ENCODE assay signal across 24 mouse cellular contexts in the genomic region with DNA sequence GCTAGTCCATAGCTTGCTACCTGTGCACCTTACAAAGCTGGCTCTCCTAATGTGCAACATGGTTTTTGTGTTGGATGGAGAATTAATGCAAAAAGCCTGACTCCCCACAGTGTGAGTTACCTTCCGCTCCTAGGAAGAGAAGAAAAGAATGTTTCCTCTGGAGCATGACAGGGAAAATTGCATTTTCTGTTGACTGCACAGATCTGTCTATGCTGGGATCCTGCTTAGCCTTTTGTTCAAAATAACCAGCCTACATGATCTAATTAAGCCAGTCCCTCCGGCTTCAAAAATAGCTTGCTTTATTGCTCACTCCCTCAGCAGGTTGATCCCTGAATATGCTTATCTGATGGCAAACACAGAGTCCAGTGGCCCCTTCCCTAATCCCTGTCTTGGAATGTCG. TPM values are rescaled to one million over a fixed set of nuclear protein-coding genes. Genes with fewer than 3 reads are reported as not detected.
A peak's percentile ranks its signal among the peaks of the same experiment; 100 is the strongest.
DNase-seq lines count a peak whose midpoint lies in the region; ATAC-seq and TF ChIP-seq lines count a peak whose summit lies in the region.
"Had no signal": no experiment of that assay in that cellular context is flagged by ENCODE, and none has a peak within 500 bp of the region (broad histone marks: within the 10 kb centered on the region; RNA-seq: fewer than 3 reads in every experiment).

No protein-coding gene starts in this region.

- WGBS in hindbrain, embryonic 12.5 days: 45% methylated on average over 3 of the region's 3 CpGs
- WGBS in hindbrain, embryonic 11.5 days: 63% methylated on average over 3 of the region's 3 CpGs
- 8% methylated on average over 3 of the region's 3 CpGs for WGBS in midbrain, postnatal 0 days

- DNase-seq in hindbrain, embryonic 11.5 days (ENCODE audit: low spot score): no peak
- peak; percentile 80 for DNase-seq in Muller cell, postnatal 12 days (ENCODE audit: inconsistent ontology term)
- DNase-seq in brain, embryonic 14.5 days (ENCODE audit: low read depth): peak; percentile 59
- DNase-seq in midbrain, postnatal 0 days (ENCODE audit: low spot score): peak; percentile 39
- DNase-seq in cerebellum, postnatal 4 days (ENCODE audit: low spot score in 2 of 2): no peak
- no peak for DNase-seq in left cerebral cortex, postnatal 14 days (ENCODE audit: low spot score in 2 of 2)
- DNase-seq: cerebellum, postnatal 10 days; embryo, embryonic 11 days; gastrocnemius, postnatal 36 days; heart, postnatal 10 days; kidney, adult 8-10 months; kidney, postnatal 25 days; layer of hippocampus, adult 9-11 months; lung, adult 18-20 months; lung, postnatal 14 days; right cerebral cortex, postnatal 4 days had no signal

- peak overlapping the region; percentile 40; the same call in 1 of the 2 replicates for H3K27ac ChIP-seq in hindbrain, embryonic 12.5 days
- H3K27ac ChIP-seq in hindbrain, embryonic 11.5 days (ENCODE audit: low read depth, low read length): no peak overlapping the region
- H3K27ac ChIP-seq in midbrain, postnatal 0 days (ENCODE audit: low read depth, low read length): no peak overlapping the region
- H3K27ac ChIP-seq: forebrain, embryonic 10.5 days; left cerebral cortex, adult 2 months; limb, embryonic 10.5 days; stomach, postnatal 0 days had no signal

- peaks cover 8% of the 10 kb centered on the region for H3K4me1 ChIP-seq in hindbrain, embryonic 12.5 days
- H3K4me1 ChIP-seq in hindbrain, embryonic 11.5 days (replicated peaks; ENCODE audit: control insufficient read depth, insufficient read depth, low read length): no peaks in the 10 kb centered on the region
- H3K4me1 ChIP-seq in midbrain, postnatal 0 days (ENCODE audit: insufficient read depth, low read length): peaks cover 2% of the 10 kb centered on the region; the same call in 1 of the 2 replicates

- TF ChIP-seq CTCF in brain, embryonic 14.5 days (IDR thresholded peaks at IDR 0.05; ENCODE audit: borderline replicate concordance, extremely low read depth, insufficient read depth, insufficient read length): no peak
- no peak for TF ChIP-seq CTCF in midbrain, postnatal 0 days (IDR thresholded peaks at IDR 0.05)

- no peaks in the 10 kb centered on the region for H3K27me3 ChIP-seq in hindbrain, embryonic 12.5 days
- no peaks in the 10 kb centered on the region for H3K27me3 ChIP-seq in hindbrain, embryonic 11.5 days (ENCODE audit: control insufficient read depth, insufficient read depth, low read length)
- H3K27me3 ChIP-seq in midbrain, postnatal 0 days (ENCODE audit: insufficient read depth, low read length): no peaks in the 10 kb centered on the region

- no peak for ATAC-seq in hindbrain, embryonic 12.5 days (ENCODE audit: low FRiP score)
- ATAC-seq in hindbrain, embryonic 11.5 days (ENCODE audit: low FRiP score): no peak
- ATAC-seq in midbrain, postnatal 0 days (ENCODE audit: low FRiP score): no peak

- no peak overlapping the region for H3K9ac ChIP-seq in hindbrain, embryonic 12.5 days
- no peak overlapping the region for H3K9ac ChIP-seq in hindbrain, embryonic 11.5 days (ENCODE audit: low read depth, low read length)
- H3K9ac ChIP-seq in midbrain, postnatal 0 days (replicated peaks; ENCODE audit: low read length, poor library complexity, severe bottlenecking): no peak overlapping the region

- H3K4me3 ChIP-seq in hindbrain, embryonic 12.5 days: no peak overlapping the region
- H3K4me3 ChIP-seq in hindbrain, embryonic 11.5 days (ENCODE audit: low read depth, low read length): no peak overlapping the region
- no peak overlapping the region for H3K4me3 ChIP-seq in midbrain, postnatal 0 days (ENCODE audit: low read depth, low read length)
- H3K4me3 ChIP-seq: forebrain, embryonic 10.5 days; left cerebral cortex, adult 2 months; limb, embryonic 10.5 days had no signal

- H3K4me2 ChIP-seq in hindbrain, embryonic 12.5 days (replicated peaks): no peak overlapping the region
- no peak overlapping the region for H3K4me2 ChIP-seq in hindbrain, embryonic 11.5 days (replicated peaks; ENCODE audit: low read depth, low read length)
- no peak overlapping the region for H3K4me2 ChIP-seq in midbrain, postnatal 0 days (ENCODE audit: low read depth, low read length, poor library complexity, severe bottlenecking)
- H3K4me2 ChIP-seq: heart, embryonic 11.5 days had no signal

- intact Hi-C loops in left cerebral cortex, postnatal 14 days (cut with DNase I): no loop called here

- TF ChIP-seq POLR2A in brain, embryonic 14.5 days (IDR thresholded peaks at IDR 0.05; ENCODE audit: borderline replicate concordance, extremely low read depth, insufficient read depth, insufficient read length, poor library complexity, severe bottlenecking): no peak

- no peaks in the 10 kb centered on the region for H3K9me3 ChIP-seq in hindbrain, embryonic 12.5 days (replicated peaks)
- H3K9me3 ChIP-seq in hindbrain, embryonic 11.5 days (ENCODE audit: control insufficient read depth, low read length): no peaks in the 10 kb centered on the region
- no peaks in the 10 kb centered on the region for H3K9me3 ChIP-seq in midbrain, postnatal 0 days (ENCODE audit: low read length)
- H3K9me3 ChIP-seq: forebrain, embryonic 10.5 days; limb, embryonic 10.5 days had no signal

- H3K36me3 ChIP-seq in hindbrain, embryonic 12.5 days: no peaks in the 10 kb centered on the region
- H3K36me3 ChIP-seq in hindbrain, embryonic 11.5 days (ENCODE audit: control insufficient read depth, insufficient read depth, low read length): no peaks in the 10 kb centered on the region
- H3K36me3 ChIP-seq in midbrain, postnatal 0 days (ENCODE audit: insufficient read depth, low read length): no peaks in the 10 kb centered on the region
- H3K36me3 ChIP-seq: forebrain, embryonic 10.5 days; limb, embryonic 10.5 days had no signal

RNA-seq across cellular contexts. Expression of gene Cdv3, which starts 55.2 kb away (rescaled TPM):
- 101 and 110 TPM in 2 replicates for polyA plus RNA-seq in hindbrain, embryonic 12.5 days (2016; fragmentation: Nextera tagmentation; extraction: Ambion mirVana)
- 105 and 135 TPM in 2 replicates for polyA plus RNA-seq in hindbrain, embryonic 11.5 days (2014; fragmentation: Nextera tagmentation; extraction: Ambion mirVana)
- polyA plus RNA-seq in brain, embryonic 14.5 days (2012; rRNA removed): 56.8 and 85.3 TPM in 2 replicates
- 102 and 128 TPM in 2 replicates for total RNA-seq in midbrain, postnatal 0 days (2014; rRNA removed)
- 84.2 and 87.1 TPM in 2 replicates for polyA plus RNA-seq in midbrain, postnatal 0 days (2015; fragmentation: Nextera tagmentation; extraction: Ambion mirVana)
- 10 to 100 TPM; 85.8 to 93.4 TPM for total RNA-seq in left cerebral cortex, postnatal 14 days (2021)

RNA-seq across cellular contexts. Expression of gene Bfsp2, which starts 59.4 kb away (rescaled TPM):
- polyA plus RNA-seq in hindbrain, embryonic 12.5 days (2016; fragmentation: Nextera tagmentation; extraction: Ambion mirVana): 2.1 and 2.2 TPM in 2 replicates
- polyA plus RNA-seq in hindbrain, embryonic 11.5 days (2014; fragmentation: Nextera tagmentation; extraction: Ambion mirVana): 0.54 and 2.1 TPM in 2 replicates
- polyA plus RNA-seq in brain, embryonic 14.5 days (2012; rRNA removed): 1.8 and 2.1 TPM in 2 replicates
- 1.2 and 1.8 TPM in 2 replicates for total RNA-seq in midbrain, postnatal 0 days (2014; rRNA removed)
- polyA plus RNA-seq in midbrain, postnatal 0 days (2015; fragmentation: Nextera tagmentation; extraction: Ambion mirVana): 3.0 and 3.3 TPM in 2 replicates
- 1 to 10 TPM; 2.6 to 6.9 TPM for total RNA-seq in left cerebral cortex, postnatal 14 days (2021)
- total RNA-seq: adrenal gland, adult 18-20 months; liver, adult 2 months had no signal

Comparison
In these comparisons a context has a peak if more than half of its experiments do, and no peak if none do; other contexts are left out.
1. DNase-seq: peak in Muller cell, postnatal 12 days (single experiment), brain, embryonic 14.5 days (single experiment) and midbrain, postnatal 0 days (single experiment); none in hindbrain, embryonic 11.5 days (single experiment), cerebellum, postnatal 4 days (0 of 2) and left cerebral cortex, postnatal 14 days (0 of 2).